Mouse (Mus musculus) liver, postnatal 0 days (tissue): ENCODE results near the gene Tns1. TPM values are rescaled to one million over a fixed set of nuclear protein-coding genes. Genes with fewer than 3 reads are reported as not detected.

Experiments
- ATAC-seq: fragments of 200-750 bp; cut with Nextera tagmentation; 2 replicates; pipeline ENCODE4 v1.8.0; 2017; ENCODE audit warnings: mild to moderate bottlenecking, moderate library complexity
- DNase-seq: peaks from one replicate; pipeline ENCODE4 v3.0.0-alpha.2; 2016
- H3K27ac ChIP-seq: fragments of 300-500 bp; sonication (generic); 2 replicates; pipeline ENCODE4 v1.5.1; 2014; ENCODE audit warnings: antibody characterized with exemption, moderate library complexity, mild to moderate bottlenecking, low read depth
- H3K27me3 ChIP-seq: fragments of 300-500 bp; sonication (generic); 2 replicates; pipeline ENCODE4 v1.6.1; 2014; ENCODE audit warnings: low read length, control low read depth, mixed read lengths; ENCODE audit not compliant: insufficient read depth
- H3K36me3 ChIP-seq: fragments of 300-500 bp; sonication (generic); replicated peaks from 2 replicates; pipeline ENCODE4 v1.6.1; 2014; ENCODE audit warnings: mild to moderate bottlenecking, control low read depth, low read length, moderate library complexity, mixed read lengths; ENCODE audit not compliant: insufficient read depth
- H3K4me1 ChIP-seq: fragments of 300-500 bp; sonication (generic); 2 replicates; pipeline ENCODE4 v1.6.1; 2014; ENCODE audit warnings: antibody characterized with exemption, mild to moderate bottlenecking, control low read depth; ENCODE audit not compliant: insufficient read depth
- H3K4me2 ChIP-seq: fragments of 300-500 bp; sonication (generic); 2 replicates; pipeline ENCODE4 v1.6.1; 2014; ENCODE audit warnings: low read depth, mild to moderate bottlenecking, low read length, moderate library complexity, mixed read lengths
- H3K4me3 ChIP-seq: fragments of 300-500 bp; sonication (generic); 2 replicates; pipeline ENCODE4 v1.5.1; 2014; ENCODE audit warnings: low read depth, low read length
- H3K9ac ChIP-seq: fragments of 300-500 bp; sonication (generic); replicated peaks from 2 replicates; pipeline ENCODE4 v1.6.1; 2014; ENCODE audit warnings: mild to moderate bottlenecking, moderate library complexity
- H3K9me3 ChIP-seq: fragments of 300-500 bp; sonication (generic); 2 replicates; pipeline ENCODE4 v1.6.1; 2016; ENCODE audit warnings: mild to moderate bottlenecking, control low read depth, low read length, mixed read lengths
- CTCF ChIP-seq: sonication (generic); IDR thresholded peaks from 2 replicates; pipeline ENCODE4 v1.5.1; 2016; ENCODE audit warnings: antibody characterized with exemption, low read depth
- EP300 ChIP-seq: IDR thresholded peaks from 2 replicates; pipeline ENCODE4 v1.6.1; 2016; ENCODE audit warnings: antibody characterized with exemption, low read depth, mild to moderate bottlenecking
- WGBS: fragments of 180-500 bp; shearing (Covaris S2); extraction: QIAGEN DNeasy Blood & Tissue Kit; methylation state at CpG from one replicate; pipeline ENCODE4 v1.1.7; 2014; ENCODE audit not compliant: insufficient replicate concordance; 5-methylcytosine and 5-hydroxymethylcytosine counted together
- polyA plus RNA-seq: library from polyadenylated mRNA; unstranded; fragments of >200 nt; fragmentation: Nextera tagmentation; extraction: Ambion mirVana; gene quantifications from 2 replicates; pipeline ENCODE4 v1.2.1, GENCODE M21; 2015

Gene Tns1
- polyA plus RNA-seq, 1 experiment from 2014 or later, result 12.1 TPM

DNA sequence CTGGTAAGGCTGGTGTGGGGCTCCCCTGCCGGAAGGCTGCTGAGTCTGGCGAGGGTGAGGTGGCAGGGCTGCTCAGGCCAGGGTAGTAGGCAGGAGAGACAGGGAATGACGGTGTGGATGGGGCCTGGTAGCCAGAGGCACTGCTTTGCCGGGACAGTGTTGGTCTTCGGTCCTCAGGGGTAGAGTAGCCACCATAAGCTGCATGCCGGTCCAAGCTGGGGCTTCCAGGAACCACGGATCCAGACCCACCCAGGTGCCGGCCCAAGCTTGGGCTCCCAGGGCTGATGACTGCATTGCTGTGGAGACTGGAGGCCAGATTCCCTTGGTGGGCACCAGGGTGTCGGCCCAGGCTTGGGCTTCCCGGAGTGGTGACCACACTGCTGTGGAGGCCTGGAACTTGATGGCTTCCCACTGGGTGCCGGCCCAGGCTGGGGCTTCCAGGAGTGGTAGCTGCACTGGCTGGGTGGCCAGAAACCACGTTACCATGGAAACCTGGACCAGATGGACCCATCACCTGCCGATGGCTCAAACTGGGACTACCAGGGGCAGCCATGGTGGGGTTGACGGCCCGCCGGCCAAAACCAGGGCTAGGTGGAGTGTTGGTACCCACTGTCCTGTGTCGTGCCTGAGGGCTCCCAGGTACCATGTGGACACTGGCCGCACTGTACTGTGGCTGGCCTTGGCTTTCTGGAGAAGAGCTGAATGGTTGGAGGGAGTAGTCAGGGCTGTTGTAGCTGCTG, 199.2 kb downstream of the Tns1 start:
- Histone ChIP-seq H3K4me3 (no peak overlapping the region), H3K9ac (no peak overlapping the region), H3K4me2 (no peak overlapping the region), H3K27ac (no peak overlapping the region), H3K9me3 (no peaks in the 10 kb centered on the region), H3K4me1 (peaks cover 12% of the 10 kb centered on the region), H3K27me3 (no peaks in the 10 kb centered on the region), H3K36me3 (peaks cover 55% of the 10 kb centered on the region)
- ATAC-seq (no peak), DNase-seq (no peak)
- no peak for TF ChIP-seq EP300
- no peak for TF ChIP-seq CTCF
- 91% methylated on average over 18 of the region's 18 CpGs for WGBS

DNA sequence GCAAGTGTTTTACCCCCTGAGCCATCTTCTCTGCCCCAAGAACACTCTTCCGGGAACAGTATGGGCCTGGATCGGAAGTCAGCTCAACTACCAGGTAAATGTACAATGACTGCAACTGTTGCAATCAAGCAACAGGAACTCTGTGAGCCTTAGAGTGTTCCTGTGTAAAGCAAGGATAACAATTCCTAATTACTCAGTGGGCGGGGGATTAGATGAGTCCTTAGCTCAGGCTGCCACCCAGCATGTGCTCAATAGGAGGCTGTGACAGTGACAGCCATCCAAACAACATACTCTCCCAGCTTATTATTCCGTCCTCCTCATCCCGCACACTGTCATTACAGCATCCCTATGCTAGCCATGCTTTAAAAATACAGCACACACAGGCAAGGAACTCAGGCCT, 200.0 kb downstream of the Tns1 start:
- no peak for TF ChIP-seq CTCF
- no peak for TF ChIP-seq EP300

GRCm38 (mm10) chr1:73923185-73923584, 201.1 kb downstream of the Tns1 start:
- Histone ChIP-seq H3K27me3 (no peaks in the 10 kb centered on the region), H3K4me3 (no peak overlapping the region), H3K9me3 (no peaks in the 10 kb centered on the region), H3K36me3 (peaks cover 67% of the 10 kb centered on the region), H3K9ac (no peak overlapping the region), H3K4me2 (no peak overlapping the region), H3K27ac (peak overlapping the region; percentile 52; the same call in 1 of the 2 replicates), H3K4me1 (no peaks in the 10 kb centered on the region)
- DNase-seq (no peak), ATAC-seq (peak; percentile 67)
- TF ChIP-seq EP300 (peak; percentile 77), CTCF (no peak)
- WGBS, result 53% methylated on average over 8 of the region's 8 CpGs

More for the DNA sequence above, 200.0 kb downstream of the Tns1 start:
- peaks cover 7% of the 10 kb centered on the region; the same call in 1 of the 2 replicates for H3K4me1 ChIP-seq
- ATAC-seq (no peak), DNase-seq (no peak)
- peaks cover 59% of the 10 kb centered on the region for H3K36me3 ChIP-seq
- H3K9me3 ChIP-seq, result no peaks in the 10 kb centered on the region
- H3K27ac ChIP-seq, result 0 out of 2 replicates have a peak overlapping the region, but pooled peaks have one; percentile 3
- H3K27me3 ChIP-seq, result no peaks in the 10 kb centered on the region
- H3K4me2 ChIP-seq, result no peak overlapping the region
- no peak overlapping the region for H3K9ac ChIP-seq
- H3K4me3 ChIP-seq, result no peak overlapping the region
- WGBS, result 87% methylated on average over 5 of the region's 5 CpGs

DNA sequence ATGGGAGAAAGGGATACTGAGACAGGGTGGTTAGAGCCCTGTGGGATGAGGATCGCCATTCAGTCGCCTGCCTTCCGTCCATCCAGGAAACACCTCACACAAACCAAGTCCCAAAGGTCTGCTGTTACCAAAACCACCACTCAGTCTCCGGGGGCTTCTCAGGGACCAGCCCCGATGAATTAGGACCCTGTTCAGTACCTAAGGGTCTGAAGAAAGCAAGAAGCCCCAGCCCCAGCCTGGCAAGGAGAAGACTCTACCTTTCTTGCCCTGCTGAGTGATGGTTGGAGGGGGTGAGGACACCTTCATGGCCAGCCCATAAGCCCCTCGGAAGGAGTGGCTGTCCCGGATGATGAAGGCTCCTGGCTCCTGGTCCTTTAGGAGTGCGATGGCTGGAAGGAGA, 203.5 kb downstream of the Tns1 start:
- Histone ChIP-seq H3K36me3 (peaks cover 74% of the 10 kb centered on the region), H3K4me1 (no peaks in the 10 kb centered on the region), H3K27me3 (no peaks in the 10 kb centered on the region), H3K4me2 (no peak overlapping the region), H3K4me3 (no peak overlapping the region), H3K9me3 (no peaks in the 10 kb centered on the region), H3K27ac (no peak overlapping the region), H3K9ac (no peak overlapping the region)
- no peak for ATAC-seq
- TF ChIP-seq CTCF, result no peak
- no peak for TF ChIP-seq EP300
- WGBS, result 91% methylated on average over 8 of the region's 8 CpGs
- no peak for DNase-seq

- Histone ChIP-seq H3K9me3 (no peaks in the 10 kb centered on the region), H3K36me3 (peaks cover 71% of the 10 kb centered on the region)
- WGBS, result 90% methylated on average over 3 of the region's 3 CpGs
These were observed 204.3 kb downstream of the Tns1 start for GRCm38 (mm10) chr1:73919909-73920308.

DNA sequence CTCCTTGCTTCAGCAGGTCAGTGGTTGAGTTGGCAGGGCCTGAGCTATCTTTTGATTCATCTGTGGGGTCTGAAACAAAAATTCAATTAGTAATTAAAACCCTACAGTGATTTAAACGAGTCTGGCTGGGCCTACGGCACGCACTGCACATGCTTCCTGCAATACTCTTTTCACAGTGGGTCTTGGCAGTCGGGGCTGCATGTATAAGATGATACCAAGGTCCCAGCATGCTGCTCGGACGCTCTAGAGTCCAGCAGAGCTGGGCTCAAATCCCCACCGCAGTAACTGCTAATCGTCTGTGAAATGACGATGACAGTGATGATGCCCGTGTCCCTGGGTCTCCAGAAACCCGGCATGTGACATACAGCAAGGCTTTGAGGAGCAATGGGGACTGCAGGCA, 206.2 kb downstream of the Tns1 start:
- ATAC-seq (no peak), DNase-seq (no peak)
- H3K4me2 ChIP-seq, result no peak overlapping the region
- no peaks in the 10 kb centered on the region for H3K9me3 ChIP-seq
- no peaks in the 10 kb centered on the region for H3K27me3 ChIP-seq
- H3K4me3 ChIP-seq, result no peak overlapping the region
- peaks cover 66% of the 10 kb centered on the region for H3K36me3 ChIP-seq
- no peak overlapping the region for H3K9ac ChIP-seq
- 86% methylated on average over 11 of the region's 11 CpGs for WGBS
- H3K27ac ChIP-seq, result no peak overlapping the region
- TF ChIP-seq EP300 (no peak), CTCF (no peak)
- H3K4me1 ChIP-seq, result no peaks in the 10 kb centered on the region

More at GRCm38 (mm10) chr1:73919909-73920308, 204.3 kb downstream of the Tns1 start:
- H3K9ac ChIP-seq, result no peak overlapping the region
- H3K4me2 ChIP-seq, result no peak overlapping the region
- H3K4me3 ChIP-seq, result no peak overlapping the region
- TF ChIP-seq EP300, result no peak
- TF ChIP-seq CTCF, result no peak
- DNase-seq, result no peak
- no peak overlapping the region for H3K27ac ChIP-seq
- H3K27me3 ChIP-seq, result no peaks in the 10 kb centered on the region
- H3K4me1 ChIP-seq, result no peaks in the 10 kb centered on the region
- ATAC-seq, result no peak
